Mouse (Mus musculus): ENCODE results near the gene Ccdc130. TPM values are rescaled to one million over a fixed set of nuclear protein-coding genes. Genes with fewer than 3 reads are reported as not detected.

Gene Ccdc130
- total and polyA plus RNA-seq, 3 experiments: 10.2 to 26.0 TPM; not detected in 1

DNA sequence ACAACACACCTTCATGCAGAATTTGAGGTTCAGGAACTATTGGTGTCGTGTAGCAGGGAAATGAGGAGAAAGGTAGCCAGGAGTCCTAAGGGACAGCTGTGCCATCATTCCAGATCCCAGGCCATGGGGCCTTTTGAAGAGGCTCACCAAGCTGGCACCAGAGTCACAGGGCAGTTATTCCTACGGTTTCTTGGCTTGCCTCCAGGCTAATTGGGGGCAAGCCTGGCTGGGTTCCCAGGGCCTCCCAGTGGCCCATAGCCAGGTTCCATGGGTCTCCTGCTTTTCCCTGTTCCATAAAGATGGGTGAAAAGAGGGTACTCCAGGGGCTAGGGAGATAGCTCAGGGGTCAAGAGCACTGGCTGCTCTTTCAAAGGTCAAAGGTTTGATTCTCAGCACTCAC lies 28.4 kb downstream of the Ccdc130 start:
- peaks cover 0 to 5% of the 10 kb centered on the region in 2 experiments; a peak in 2 of 4 replicates for H3K36me3 ChIP-seq (ENCODE audit: control insufficient read depth in 1 of 2, insufficient read depth in 2 of 2, low read length in 2 of 2)
- H3K4me1 ChIP-seq (ENCODE audit: control insufficient read depth in 1 of 2, insufficient read depth in 2 of 2, low read length in 2 of 2): peaks cover 2 to 6% of the 10 kb centered on the region in 2 experiments; a peak in 2 of 4 replicates
- no peak overlapping the region for H3K4me3 ChIP-seq (ENCODE audit: control insufficient read depth in 1 of 2, insufficient read depth in 1 of 2, low read depth in 2 of 2, low read length in 2 of 2)
- TF ChIP-seq USF1 (IDR thresholded peaks at IDR 0.05; ENCODE audit: low read depth, low read length) (no peak), ZC3H11A (IDR thresholded peaks at IDR 0.05; ENCODE audit: low read depth, low read length) (no peak), CHD1 (IDR thresholded peaks at IDR 0.05; ENCODE audit: low read depth, low read length) (no peak), MXI1 (IDR thresholded peaks at IDR 0.05; ENCODE audit: low read depth, low read length) (no peak), MAX (IDR thresholded peaks at IDR 0.05; ENCODE audit: low read length) (no peak), RAD21 (IDR thresholded peaks at IDR 0.05; ENCODE audit: low read depth, low read length) (no peak), MEF2A (IDR thresholded peaks at IDR 0.05; ENCODE audit: extremely low read depth, insufficient replicate concordance, low read depth, low read length, poor library complexity, severe bottlenecking) (no peak), EP300 (IDR thresholded peaks at IDR 0.05; ENCODE audit: low read depth in 1 of 2, low read length in 2 of 2) (no peak), SMC3 (IDR thresholded peaks at IDR 0.05; ENCODE audit: low read depth, low read length) (no peak), USF2 (IDR thresholded peaks at IDR 0.05; ENCODE audit: borderline replicate concordance in 1 of 2, insufficient read depth in 1 of 2, low read depth in 1 of 2, low read length in 2 of 2) (no peak), GATA1 (IDR thresholded peaks at IDR 0.05; ENCODE audit: low read depth, low read length) (no peak), ELF1 (IDR thresholded peaks at IDR 0.05; ENCODE audit: low read depth, low read length) (no peak), POLR2A (IDR thresholded peaks at IDR 0.05; ENCODE audit: control insufficient read depth in 1 of 2, insufficient read depth in 1 of 2, low read depth in 1 of 2, low read length in 2 of 2, poor library complexity in 1 of 2) (no peak), CTCF (IDR thresholded peaks at IDR 0.05 in 2 of 3, conservative IDR thresholded peaks at IDR 0.05 in 1 of 3; ENCODE audit: control insufficient read depth in 1 of 3, insufficient read depth in 1 of 3, low read depth in 2 of 3, low read length in 3 of 3, poor library complexity in 1 of 3, severe bottlenecking in 1 of 3) (no peak), MAFK (IDR thresholded peaks at IDR 0.05; ENCODE audit: borderline replicate concordance, low read depth, low read length) (no peak), ZNF384 (IDR thresholded peaks at IDR 0.05; ENCODE audit: low read depth, low read length) (no peak), KAT2A (conservative IDR thresholded peaks at IDR 0.05; ENCODE audit: low read depth, low read length) (no peak), POLR2AphosphoS2 (IDR thresholded peaks at IDR 0.05; ENCODE audit: low read length) (no peak)
- no peaks in the 10 kb centered on the region for H3K27me3 ChIP-seq (ENCODE audit: control insufficient read depth in 1 of 2, insufficient read depth in 2 of 2, low read length in 2 of 2)
- no peak for DNase-seq (ENCODE audit: low read depth, low spot score)
- H3K27ac ChIP-seq (ENCODE audit: control insufficient read depth, low read depth, low read length): no peak overlapping the region
- H3K79me2 ChIP-seq (ENCODE audit: control insufficient read depth, insufficient read depth, low read length, poor library complexity): no peaks in the 10 kb centered on the region
- no peak overlapping the region for H3K9ac ChIP-seq (ENCODE audit: control insufficient read depth, low read depth, low read length, poor library complexity, severe bottlenecking)
- H3K9me3 ChIP-seq (replicated peaks; ENCODE audit: insufficient read depth, low read length): no peaks in the 10 kb centered on the region

DNA sequence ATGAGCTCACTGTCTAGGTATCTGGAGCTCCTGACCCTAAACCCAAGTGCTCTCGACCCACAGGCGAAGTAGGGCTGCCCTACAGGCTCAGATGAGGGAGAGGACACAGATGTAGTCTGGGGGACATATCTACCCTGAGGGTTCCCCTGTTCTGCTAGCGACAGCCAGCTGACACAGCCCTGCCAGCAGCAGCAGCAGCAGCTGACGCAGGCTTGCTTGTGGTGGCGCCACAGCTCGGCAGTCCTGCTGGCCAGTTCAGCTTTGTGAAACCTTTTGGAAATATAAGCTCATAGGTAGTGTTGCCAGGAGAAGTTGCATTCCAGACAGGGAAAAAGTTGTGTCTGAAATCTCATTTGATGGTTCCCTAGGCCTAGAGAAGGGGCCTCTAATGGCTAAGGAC lies 29.0 kb downstream of the Ccdc130 start:
- no peak overlapping the region for H3K4me3 ChIP-seq (ENCODE audit: control insufficient read depth in 1 of 2, insufficient read depth in 1 of 2, low read depth in 2 of 2, low read length in 2 of 2)
- H3K27ac ChIP-seq (ENCODE audit: control insufficient read depth, low read depth, low read length): no peak overlapping the region
- TF ChIP-seq EP300 (IDR thresholded peaks at IDR 0.05; ENCODE audit: low read depth in 1 of 2, low read length in 2 of 2) (no peak), POLR2A (IDR thresholded peaks at IDR 0.05; ENCODE audit: control insufficient read depth in 1 of 2, insufficient read depth in 1 of 2, low read depth in 1 of 2, low read length in 2 of 2, poor library complexity in 1 of 2) (no peak), MAFK (IDR thresholded peaks at IDR 0.05; ENCODE audit: borderline replicate concordance, low read depth, low read length) (no peak), MAX (IDR thresholded peaks at IDR 0.05; ENCODE audit: low read length) (no peak), CHD2 (IDR thresholded peaks at IDR 0.05; ENCODE audit: low read length) (no peak), TBP (IDR thresholded peaks at IDR 0.05; ENCODE audit: low read depth, low read length) (no peak), CTCF (IDR thresholded peaks at IDR 0.05 in 2 of 3, conservative IDR thresholded peaks at IDR 0.05 in 1 of 3; ENCODE audit: control insufficient read depth in 1 of 3, insufficient read depth in 1 of 3, low read depth in 2 of 3, low read length in 3 of 3, poor library complexity in 1 of 3, severe bottlenecking in 1 of 3) (no peak), ZKSCAN1 (IDR thresholded peaks at IDR 0.05; ENCODE audit: low read depth, low read length) (no peak), GABPA (IDR thresholded peaks at IDR 0.05; ENCODE audit: low read depth, low read length) (no peak), POLR2AphosphoS2 (IDR thresholded peaks at IDR 0.05; ENCODE audit: low read length) (no peak), MYC (IDR thresholded peaks at IDR 0.05; ENCODE audit: low read depth, low read length) (no peak), SMC3 (IDR thresholded peaks at IDR 0.05; ENCODE audit: low read depth, low read length) (no peak), CHD1 (IDR thresholded peaks at IDR 0.05; ENCODE audit: low read depth, low read length) (no peak), RCOR1 (IDR thresholded peaks at IDR 0.05; ENCODE audit: low read depth, low read length) (no peak), MXI1 (IDR thresholded peaks at IDR 0.05; ENCODE audit: low read depth, low read length) (no peak)
- H3K36me3 ChIP-seq (ENCODE audit: control insufficient read depth in 1 of 2, insufficient read depth in 2 of 2, low read length in 2 of 2): peaks cover 0 to 5% of the 10 kb centered on the region in 2 experiments; a peak in 2 of 4 replicates
- H3K27me3 ChIP-seq (ENCODE audit: control insufficient read depth in 1 of 2, insufficient read depth in 2 of 2, low read length in 2 of 2): no peaks in the 10 kb centered on the region
- H3K4me1 ChIP-seq (ENCODE audit: control insufficient read depth in 1 of 2, insufficient read depth in 2 of 2, low read length in 2 of 2): peaks cover 2 to 6% of the 10 kb centered on the region in 2 experiments; a peak in 2 of 4 replicates
- no peak for DNase-seq (ENCODE audit: low read depth, low spot score)
- no peak overlapping the region for H3K9ac ChIP-seq (ENCODE audit: control insufficient read depth, low read depth, low read length, poor library complexity, severe bottlenecking)
- H3K79me2 ChIP-seq (ENCODE audit: control insufficient read depth, insufficient read depth, low read length, poor library complexity): no peaks in the 10 kb centered on the region; the same call in 1 of the 2 replicates
- H3K9me3 ChIP-seq (replicated peaks; ENCODE audit: insufficient read depth, low read length): no peaks in the 10 kb centered on the region

All from MEL (cell line).